Mouse (Mus musculus): ENCODE measurements around the gene Prrt1. TPM values are rescaled to one million over a fixed set of nuclear protein-coding genes. Genes with fewer than 3 reads are reported as not detected.

Prrt1 gene
- polyA plus RNA-seq, 1 experiment from 2014 or later = 7.5 TPM

- H3K4me3 ChIP-seq (replicated peaks) = peak within 1 kb of the TSS; percentile 93
- H3K4me1 ChIP-seq (replicated peaks) = peaks cover 53% of the 10 kb centered on the region
Observed at GRCm38 (mm10) chr17:34604061-34604508, 25.2 kb upstream of the Prrt1 start, which contains the start of gene Agpat1. Gene Agpat1, plus strand, starts transcription at chr17:34604262.

GRCm38 (mm10) chr17:34604511-34605237, 24.7 kb upstream of the Prrt1 start:
- Histone ChIP-seq H3K27ac (peak overlapping the region; percentile 91), H3K4me3 (replicated peaks) (peak overlapping the region; percentile 93), H3K27me3 (no peaks in the 10 kb centered on the region), H3K9me3 (no peaks in the 10 kb centered on the region), H3K4me2 (replicated peaks) (peak overlapping the region; percentile 100), H3K4me1 (replicated peaks) (peaks cover 56% of the 10 kb centered on the region), H3K36me3 (peaks cover 27% of the 10 kb centered on the region), H3K9ac (replicated peaks) (peak overlapping the region; percentile 97)
- WGBS = 20% methylated on average over 24 of the region's 24 CpGs
- ATAC-seq = no peak

More at GRCm38 (mm10) chr17:34604061-34604508, 25.2 kb upstream of the Prrt1 start, which contains the start of gene Agpat1:
- no peaks in the 10 kb centered on the region for H3K9me3 ChIP-seq
- under 1% methylated on average over 35 of the region's 35 CpGs for whole genome bisulfite sequencing
- H3K36me3 ChIP-seq = peaks cover 28% of the 10 kb centered on the region
- peak; percentile 87 for ATAC-seq
- H3K4me2 ChIP-seq (replicated peaks) = peak within 1 kb of the TSS; percentile 100
- H3K27ac ChIP-seq = peak within 1 kb of the TSS; percentile 91
- peak within 1 kb of the TSS; percentile 97 for H3K9ac ChIP-seq (replicated peaks)
- no peaks in the 10 kb centered on the region for H3K27me3 ChIP-seq

- H3K36me3 ChIP-seq = peaks cover 25% of the 10 kb centered on the region
- peak overlapping the region; percentile 93 for H3K4me3 ChIP-seq (replicated peaks)
- H3K9ac ChIP-seq (replicated peaks) = peak overlapping the region; percentile 97
- H3K4me2 ChIP-seq (replicated peaks) = peak overlapping the region; percentile 100
- H3K9me3 ChIP-seq = no peaks in the 10 kb centered on the region
- peaks cover 56% of the 10 kb centered on the region for H3K4me1 ChIP-seq (replicated peaks)
- under 1% methylated on average over 28 of the region's 30 CpGs for WGBS
- no peaks in the 10 kb centered on the region for H3K27me3 ChIP-seq
- ATAC-seq = peak; percentile 59
- H3K27ac ChIP-seq = peak overlapping the region; percentile 91
Observed at GRCm38 (mm10) chr17:34605609-34606008, 23.7 kb upstream of the Prrt1 start.

DNA sequence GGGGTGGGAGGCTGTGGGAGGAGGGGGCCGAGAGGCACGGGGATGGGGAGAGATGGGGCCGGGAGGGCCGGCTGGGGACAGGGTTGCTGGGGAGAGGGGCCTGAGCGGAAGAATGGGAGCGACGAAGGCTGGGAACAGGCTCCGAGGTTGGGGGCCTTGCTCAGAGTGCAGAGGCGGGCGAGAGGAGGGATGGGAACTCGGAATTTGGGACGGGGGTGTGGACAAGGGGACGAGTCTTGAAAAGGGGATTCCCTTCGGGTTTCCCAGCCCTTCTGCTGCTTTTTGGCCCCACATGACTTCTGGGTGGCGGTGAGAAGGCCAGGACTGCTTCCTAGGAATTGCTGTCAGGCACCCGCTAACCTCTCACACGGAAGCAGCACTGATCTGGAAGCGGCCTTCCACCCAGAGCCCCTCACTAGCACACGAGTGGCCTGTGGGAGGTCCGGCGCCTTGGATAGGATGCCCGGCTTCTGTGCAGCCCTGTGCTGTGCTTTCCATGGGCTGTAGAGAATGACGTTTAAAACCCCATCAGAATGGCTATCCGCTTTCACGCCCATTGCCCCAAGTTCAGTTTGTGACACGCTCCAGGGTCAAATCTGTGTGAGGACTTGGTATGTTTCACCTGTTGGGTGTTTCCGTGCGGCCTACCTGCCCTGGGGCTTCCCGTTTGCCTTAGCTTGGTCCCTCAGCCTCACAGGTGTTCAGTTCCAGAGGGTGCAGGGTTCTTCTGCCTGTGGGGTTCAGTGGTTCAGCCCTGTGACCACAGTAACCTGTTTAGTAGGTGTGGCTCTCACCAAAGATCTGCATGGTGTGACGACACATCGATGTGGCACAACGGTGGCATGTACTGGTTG, 22.9 kb upstream of the Prrt1 start:
- H3K4me1 ChIP-seq (replicated peaks) = peaks cover 56% of the 10 kb centered on the region
- H3K36me3 ChIP-seq = peaks cover 26% of the 10 kb centered on the region
- peak overlapping the region; percentile 91 for H3K27ac ChIP-seq
- no peaks in the 10 kb centered on the region for H3K27me3 ChIP-seq
- peak overlapping the region; percentile 93 for H3K4me3 ChIP-seq (replicated peaks)
- H3K4me2 ChIP-seq (replicated peaks) = peak overlapping the region; percentile 100
- no peak for ATAC-seq
- no peaks in the 10 kb centered on the region for H3K9me3 ChIP-seq
- 17% methylated on average over 32 of the region's 32 CpGs for WGBS
- H3K9ac ChIP-seq (replicated peaks) = peak overlapping the region; percentile 97

- Histone ChIP-seq H3K4me3 (replicated peaks) (no peak overlapping the region), H3K9ac (replicated peaks) (peak overlapping the region; percentile 97; the same call in 1 of the 2 replicates), H3K27me3 (no peaks in the 10 kb centered on the region), H3K4me1 (replicated peaks) (peaks cover 43% of the 10 kb centered on the region), H3K4me2 (replicated peaks) (no peak overlapping the region), H3K9me3 (no peaks in the 10 kb centered on the region), H3K36me3 (peaks cover 36% of the 10 kb centered on the region), H3K27ac (no peak overlapping the region)
- 92% methylated on average over 7 of the region's 7 CpGs for WGBS
- no peak for ATAC-seq
Observed at GRCm38 (mm10) chr17:34607997-34608396, 21.3 kb upstream of the Prrt1 start.

DNA sequence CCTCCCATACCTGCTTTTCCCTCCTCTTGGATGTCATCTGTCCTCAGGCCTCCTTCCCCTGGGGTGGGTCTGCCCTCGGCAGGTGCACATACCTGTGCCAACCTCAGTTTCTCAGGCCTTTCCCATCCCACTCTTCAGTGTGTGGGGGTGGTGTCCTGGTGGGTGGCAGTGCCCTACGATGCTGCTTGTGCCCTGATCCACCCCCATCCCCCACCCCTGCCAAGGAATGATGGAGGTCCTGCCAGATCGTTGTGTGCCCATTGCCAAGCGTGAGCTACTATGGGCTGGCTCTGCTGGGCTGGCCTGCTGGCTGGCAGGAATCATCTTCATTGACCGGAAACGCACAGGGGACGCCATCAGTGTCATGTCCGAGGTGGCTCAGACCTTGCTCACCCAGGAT, 18.3 kb upstream of the Prrt1 start:
- H3K9me3 ChIP-seq = no peaks in the 10 kb centered on the region
- no peak overlapping the region for H3K27ac ChIP-seq
- H3K4me3 ChIP-seq (replicated peaks) = no peak overlapping the region
- no peak overlapping the region for H3K4me2 ChIP-seq (replicated peaks)
- H3K9ac ChIP-seq (replicated peaks) = no peak overlapping the region
- H3K27me3 ChIP-seq = no peaks in the 10 kb centered on the region
- H3K4me1 ChIP-seq (replicated peaks) = peaks cover 31% of the 10 kb centered on the region
- H3K36me3 ChIP-seq = peaks cover 67% of the 10 kb centered on the region
- ATAC-seq = no peak
- 91% methylated on average over 8 of the region's 8 CpGs for whole genome bisulfite sequencing

- Histone ChIP-seq H3K4me2 (replicated peaks) (no peak overlapping the region), H3K27ac (no peak overlapping the region), H3K36me3 (peaks cover 79% of the 10 kb centered on the region), H3K4me1 (replicated peaks) (peaks cover 12% of the 10 kb centered on the region), H3K9ac (replicated peaks) (no peak overlapping the region), H3K27me3 (no peaks in the 10 kb centered on the region), H3K4me3 (replicated peaks) (no peak overlapping the region), H3K9me3 (no peaks in the 10 kb centered on the region)
- no peak for ATAC-seq
- 85% methylated on average over 11 of the region's 11 CpGs for WGBS
Observed at GRCm38 (mm10) chr17:34613054-34613645, 16.2 kb upstream of the Prrt1 start.

GRCm38 (mm10) chr17:34613830-34614229, 15.5 kb upstream of the Prrt1 start:
- Histone ChIP-seq H3K9ac (replicated peaks) (no peak overlapping the region), H3K27ac (no peak overlapping the region), H3K4me1 (replicated peaks) (peaks cover 5% of the 10 kb centered on the region), H3K4me2 (replicated peaks) (no peak overlapping the region), H3K27me3 (no peaks in the 10 kb centered on the region), H3K4me3 (replicated peaks) (no peak overlapping the region), H3K9me3 (no peaks in the 10 kb centered on the region), H3K36me3 (peaks cover 78% of the 10 kb centered on the region)
- no peak; the same call in 1 of the 2 replicates for ATAC-seq
- 89% methylated on average over 10 of the region's 10 CpGs for WGBS

GRCm38 (mm10) chr17:34615871-34616270, 13.5 kb upstream of the Prrt1 start, which contains the start of gene Egfl8:
Gene Egfl8, minus strand, starts transcription at chr17:34615971.
- Histone ChIP-seq H3K9ac (replicated peaks) (peak within 1 kb of the TSS; percentile 39; the same call in 1 of the 2 replicates), H3K27ac (peak within 1 kb of the TSS; percentile 19; the same call in 1 of the 2 replicates), H3K27me3 (no peaks in the 10 kb centered on the region), H3K4me1 (replicated peaks) (no peaks in the 10 kb centered on the region), H3K36me3 (peaks cover 79% of the 10 kb centered on the region), H3K9me3 (no peaks in the 10 kb centered on the region), H3K4me3 (replicated peaks) (no peak within 1 kb of the TSS), H3K4me2 (replicated peaks) (no peak within 1 kb of the TSS)
- 68% methylated on average over 6 of the region's 6 CpGs for WGBS
- ATAC-seq = no peak

DNA sequence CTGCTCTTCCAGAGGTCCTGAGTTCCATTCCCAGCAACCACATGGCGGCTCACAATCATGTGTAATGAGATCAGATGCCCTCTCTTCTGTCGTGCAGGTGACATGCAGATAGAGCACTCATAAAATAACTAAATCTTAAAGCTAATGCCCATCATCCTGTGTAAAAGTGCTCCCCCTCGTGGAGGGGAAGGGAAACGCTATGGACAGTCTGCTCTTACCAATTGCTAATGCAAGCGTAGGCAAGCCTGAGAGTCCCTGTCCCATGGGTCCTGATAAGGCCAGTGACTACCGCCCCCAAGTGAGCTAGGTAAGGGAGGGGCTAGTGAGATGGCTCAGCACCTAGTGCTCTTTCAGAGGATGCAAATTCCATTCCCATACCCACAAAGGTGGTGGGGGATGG, 10.3 kb upstream of the Prrt1 start:
- Histone ChIP-seq H3K27me3 (no peaks in the 10 kb centered on the region), H3K4me2 (replicated peaks) (no peak overlapping the region), H3K9me3 (no peaks in the 10 kb centered on the region), H3K36me3 (peaks cover 68% of the 10 kb centered on the region), H3K4me3 (replicated peaks) (no peak overlapping the region), H3K4me1 (replicated peaks) (no peaks in the 10 kb centered on the region), H3K27ac (no peak overlapping the region), H3K9ac (replicated peaks) (no peak overlapping the region)
- WGBS = 11% methylated on average over 6 of the region's 6 CpGs
- ATAC-seq = no peak

DNA sequence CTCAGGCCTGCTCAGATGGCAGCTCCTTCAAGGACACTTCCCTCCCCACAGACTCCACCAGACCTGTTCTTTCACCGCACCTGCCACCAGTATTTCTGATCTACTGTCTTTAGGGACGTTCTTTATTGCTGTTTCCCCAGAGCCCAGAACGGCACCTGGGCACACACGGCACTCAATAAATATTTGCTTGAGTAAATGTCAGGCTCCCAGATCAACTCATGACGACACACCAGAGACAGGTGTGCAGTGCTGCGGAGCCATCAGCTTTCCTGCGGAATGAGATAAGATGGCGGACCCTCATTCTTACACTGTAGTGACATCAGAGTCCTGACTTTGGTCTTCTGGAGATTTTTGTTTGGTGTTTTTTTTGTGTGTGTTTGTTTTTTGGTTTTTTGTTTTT, 8.3 kb upstream of the Prrt1 start:
- Histone ChIP-seq H3K27ac (no peak overlapping the region), H3K9me3 (no peaks in the 10 kb centered on the region), H3K4me1 (replicated peaks) (peaks cover 7% of the 10 kb centered on the region), H3K4me3 (replicated peaks) (no peak overlapping the region), H3K4me2 (replicated peaks) (no peak overlapping the region), H3K9ac (replicated peaks) (no peak overlapping the region), H3K36me3 (peaks cover 50% of the 10 kb centered on the region), H3K27me3 (no peaks in the 10 kb centered on the region)
- WGBS = 87% methylated on average over 8 of the region's 8 CpGs
- no peak for ATAC-seq

Measured in midbrain, embryonic 13.5 days (tissue).